ENCODE assay signal across 9 mouse cellular contexts in the genomic region with DNA sequence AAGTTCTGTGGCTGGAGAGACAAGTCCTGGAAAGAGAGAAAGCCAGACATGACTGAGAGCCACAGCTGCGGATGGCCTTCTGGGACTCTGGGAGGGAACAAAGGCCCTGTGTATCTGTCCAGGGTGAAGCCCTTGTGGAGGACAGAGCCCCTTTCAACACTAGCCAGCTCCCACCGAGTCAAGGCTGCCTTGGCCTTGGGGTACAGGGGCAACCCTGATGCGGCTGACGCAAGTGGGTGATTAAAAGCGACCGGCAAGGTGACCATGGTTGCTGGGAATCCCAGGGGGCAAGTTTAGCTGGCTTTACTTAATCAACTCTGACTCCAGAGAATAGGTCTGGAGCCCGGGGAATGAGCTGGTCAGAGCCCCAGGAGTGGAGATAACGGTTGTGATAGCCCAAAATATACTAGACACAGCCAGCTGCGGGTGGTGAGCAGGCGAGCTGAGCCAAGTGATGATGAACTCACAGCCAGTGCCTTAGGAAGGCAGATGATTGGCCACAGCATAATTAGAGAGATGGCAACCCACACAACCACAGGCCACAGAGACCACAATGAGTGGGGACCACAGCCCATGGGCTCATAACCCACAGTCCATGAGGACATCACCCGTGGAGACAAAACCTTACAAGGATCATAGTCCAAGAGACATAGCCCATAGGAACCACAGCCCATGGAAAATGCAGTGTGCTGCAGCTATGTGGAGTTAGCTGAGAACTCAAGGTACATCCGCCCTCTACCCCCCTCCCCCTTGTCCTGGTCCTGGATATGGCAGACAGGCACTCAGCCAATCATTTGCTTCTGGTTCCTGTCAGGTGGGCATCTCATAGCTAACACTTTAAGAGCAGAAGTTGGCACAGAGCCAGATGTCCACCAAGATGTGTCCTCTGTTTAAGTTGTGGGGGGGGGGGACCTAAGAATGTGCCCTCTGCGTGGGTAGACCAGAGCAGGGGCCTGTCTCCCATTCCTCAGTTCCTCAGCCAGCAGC. TPM values are rescaled to one million over a fixed set of nuclear protein-coding genes. Genes with fewer than 3 reads are reported as not detected.
A peak's percentile ranks its signal among the peaks of the same experiment; 100 is the strongest.
DNase-seq lines count a peak whose midpoint lies in the region; ATAC-seq and TF ChIP-seq lines count a peak whose summit lies in the region.
"Had no signal": no experiment of that assay in that cellular context is flagged by ENCODE, and none has a peak within 500 bp of the region (broad histone marks: within the 10 kb centered on the region; RNA-seq: fewer than 3 reads in every experiment).

No protein-coding gene starts in this region.

- no peaks in the 10 kb centered on the region for H3K9me3 ChIP-seq in intestine, embryonic 14.5 days (ENCODE audit: control insufficient read depth, low read length)
- H3K9me3 ChIP-seq in intestine, postnatal 0 days (ENCODE audit: control insufficient read depth): no peaks in the 10 kb centered on the region
- H3K9me3 ChIP-seq: hindbrain, embryonic 12.5 days had no signal

- no peak overlapping the region for H3K4me2 ChIP-seq in intestine, embryonic 14.5 days (ENCODE audit: low read length)
- no peak overlapping the region for H3K4me2 ChIP-seq in intestine, postnatal 0 days (replicated peaks; ENCODE audit: low read depth)
- H3K4me2 ChIP-seq: hindbrain, embryonic 12.5 days had no signal

- DNase-seq in intestine, embryonic 14.5 days (ENCODE audit: low spot score): no peak
- DNase-seq in adrenal gland, adult (ENCODE audit: inconsistent age in 2 of 2, low spot score in 1 of 2): peak; percentile 86 to 95
- DNase-seq in thymus, postnatal 4 days: no peak

- 0 out of 2 replicates have a peak overlapping the region, but pooled peaks have one; percentile 22 for H3K27ac ChIP-seq in intestine, embryonic 14.5 days (ENCODE audit: low read depth)
- no peak overlapping the region for H3K27ac ChIP-seq in intestine, postnatal 0 days (ENCODE audit: low read depth, low read length)
- H3K27ac ChIP-seq: hindbrain, embryonic 12.5 days; macrophage had no signal

- no peak overlapping the region for H3ac ChIP-seq in C2C12 (ENCODE audit: control insufficient read depth, insufficient read length, low read depth)

- WGBS in intestine, embryonic 14.5 days: 73% methylated on average over 13 of the region's 13 CpGs
- 73% methylated on average over 13 of the region's 13 CpGs for WGBS in intestine, postnatal 0 days

- no peak overlapping the region for H3K4me3 ChIP-seq in intestine, embryonic 14.5 days (ENCODE audit: low read depth, low read length)
- no peak overlapping the region for H3K4me3 ChIP-seq in intestine, postnatal 0 days (ENCODE audit: low read depth, low read length)
- no peak overlapping the region for H3K4me3 ChIP-seq in C2C12 (ENCODE audit: insufficient read depth, poor library complexity, severe bottlenecking)
- H3K4me3 ChIP-seq: hindbrain, embryonic 12.5 days had no signal

- no peaks in the 10 kb centered on the region for H3K79me3 ChIP-seq in C2C12 (ENCODE audit: low read depth)

- no peaks in the 10 kb centered on the region for H3K4me1 ChIP-seq in intestine, embryonic 14.5 days (replicated peaks; ENCODE audit: control insufficient read depth, insufficient read depth, low read length)
- H3K4me1 ChIP-seq in intestine, postnatal 0 days (replicated peaks; ENCODE audit: control insufficient read depth, insufficient read depth, low read length): no peaks in the 10 kb centered on the region

- H3K36me3 ChIP-seq in intestine, embryonic 14.5 days (ENCODE audit: control insufficient read depth, insufficient read depth, low read length): no peaks in the 10 kb centered on the region
- H3K36me3 ChIP-seq in intestine, postnatal 0 days (ENCODE audit: control insufficient read depth, insufficient read depth): no peaks in the 10 kb centered on the region
- H3K36me3 ChIP-seq in C2C12 (ENCODE audit: control insufficient read depth, insufficient read depth): peaks cover 8% of the 10 kb centered on the region
- H3K36me3 ChIP-seq: hindbrain, embryonic 12.5 days had no signal

- H3K27me3 ChIP-seq in intestine, embryonic 14.5 days (replicated peaks; ENCODE audit: control insufficient read depth, insufficient read depth, low read length): no peaks in the 10 kb centered on the region
- no peaks in the 10 kb centered on the region for H3K27me3 ChIP-seq in intestine, postnatal 0 days (replicated peaks; ENCODE audit: control insufficient read depth, insufficient read depth, low read length)
- H3K27me3 ChIP-seq in C2C12 (ENCODE audit: control insufficient read depth, insufficient read depth, insufficient read length): no peaks in the 10 kb centered on the region
- H3K27me3 ChIP-seq: hindbrain, embryonic 12.5 days had no signal

- no peak for TF ChIP-seq CTCF in intestine, postnatal 0 days (IDR thresholded peaks at IDR 0.05; ENCODE audit: low read depth)
- TF ChIP-seq CTCF in C2C12 (IDR thresholded peaks at IDR 0.05; ENCODE audit: control insufficient read depth, insufficient read depth, insufficient read length): no peak

- H3K79me2 ChIP-seq in C2C12 (ENCODE audit: control insufficient read depth, insufficient read depth): peaks cover 19% of the 10 kb centered on the region

- no peak overlapping the region for H3K9ac ChIP-seq in intestine, embryonic 14.5 days (ENCODE audit: low read length)
- H3K9ac ChIP-seq in intestine, postnatal 0 days (ENCODE audit: low read depth, low read length): no peak overlapping the region
- H3K9ac ChIP-seq: hindbrain, embryonic 12.5 days had no signal

- ATAC-seq in intestine, embryonic 14.5 days (replicated peaks; ENCODE audit: low FRiP score, low TSS enrichment, low read depth): no peak
- ATAC-seq in intestine, postnatal 0 days: no peak
- ATAC-seq in hematopoietic stem cell, adult 5-6 weeks (replicated peaks in 1 of 2; ENCODE audit: insufficient read depth in 1 of 2, low FRiP score in 2 of 2, low TSS enrichment in 1 of 2, low read depth in 1 of 2, poor library complexity in 2 of 2, severe bottlenecking in 2 of 2): peak; percentile 38 to 46
- no peak for ATAC-seq in cerebellum, adult (ENCODE audit: insufficient number of reproducible peaks, low FRiP score, low TSS enrichment)

TF ChIP-seq in C2C12, 6 proteins besides CTCF, POLR2A, EP300 and RAD21:
- peak; percentile 96 for TF ChIP-seq MYOD1 (IDR thresholded peaks at IDR 0.05; ENCODE audit: control insufficient read depth, insufficient read length, low read depth)
- TF ChIP-seq MAX (IDR thresholded peaks at IDR 0.05): peak; percentile 68
- TF ChIP-seq MYOG (IDR thresholded peaks at IDR 0.05; ENCODE audit: control insufficient read depth, extremely low read depth, insufficient read length): no peak

RNA-seq across cellular contexts. Expression of gene Pofut2, which starts 29.1 kb away (rescaled TPM):
- 108 and 111 TPM in 2 replicates for polyA plus RNA-seq in intestine, embryonic 14.5 days (2014; fragmentation: Nextera tagmentation; extraction: Ambion mirVana)
- polyA plus RNA-seq in intestine, postnatal 0 days (2015; fragmentation: Nextera tagmentation; extraction: Ambion mirVana): 40.4 and 42.2 TPM in 2 replicates
- polyA plus RNA-seq in C2C12 (2012; fragmentation: generic; extraction: Trizol): 105 TPM
- total RNA-seq in hematopoietic stem cell, adult 5-6 weeks (2017): 13.5 and 21.3 TPM in 2 replicates

Comparison
In these comparisons a context has a peak if more than half of its experiments do, and no peak if none do; other contexts are left out.
1. ATAC-seq: peak in hematopoietic stem cell, adult 5-6 weeks (2 of 2); none in intestine, embryonic 14.5 days (single experiment), intestine, postnatal 0 days (single experiment) and cerebellum, adult (single experiment).
2. DNase-seq: peak in adrenal gland, adult (2 of 2); none in intestine, embryonic 14.5 days (single experiment) and thymus, postnatal 4 days (single experiment).